Mouse (Mus musculus): ENCODE measurements around the gene Polr3h.

DNA sequence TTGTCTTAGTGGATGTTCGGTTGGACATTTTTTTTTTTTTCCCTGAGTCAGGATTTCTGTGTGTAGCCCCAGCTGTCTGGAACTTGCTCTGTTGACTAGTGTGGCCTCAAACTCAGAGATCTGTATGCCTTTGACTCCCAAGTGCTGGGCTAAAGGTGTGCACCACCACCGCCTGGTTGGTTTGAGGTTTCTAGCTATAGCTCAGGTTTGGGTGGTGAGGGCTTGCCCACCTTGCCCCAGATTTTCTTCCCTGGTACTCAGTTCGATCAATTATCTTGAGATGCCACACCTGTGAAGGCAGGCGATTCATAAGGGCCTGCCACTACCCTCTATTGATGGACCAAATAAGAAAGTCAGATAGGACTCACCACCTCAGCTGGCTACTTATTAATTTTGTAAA, 78.9 kb downstream of the Polr3h start:
- TF ChIP-seq CTCF (IDR thresholded peaks at IDR 0.05; ENCODE audit: extremely low read depth, insufficient read depth, insufficient read length, insufficient replicate concordance) = no peak
- no peak for TF ChIP-seq POLR2A (IDR thresholded peaks at IDR 0.05; ENCODE audit: low read depth, low read length)

Measured in spleen, adult 2 months (tissue).